Mouse (Mus musculus): ENCODE results near the gene Rps11. TPM values are rescaled to one million over a fixed set of nuclear protein-coding genes. Genes with fewer than 3 reads are reported as not detected.
"Not testable (repeated sequence)": the region's sequence is repeated elsewhere in the genome, so short reads cannot be mapped to it uniquely, and the experiment has no call there.

Gene Rps11
- polyA plus RNA-seq, 1 experiment: 500 TPM

DNA sequence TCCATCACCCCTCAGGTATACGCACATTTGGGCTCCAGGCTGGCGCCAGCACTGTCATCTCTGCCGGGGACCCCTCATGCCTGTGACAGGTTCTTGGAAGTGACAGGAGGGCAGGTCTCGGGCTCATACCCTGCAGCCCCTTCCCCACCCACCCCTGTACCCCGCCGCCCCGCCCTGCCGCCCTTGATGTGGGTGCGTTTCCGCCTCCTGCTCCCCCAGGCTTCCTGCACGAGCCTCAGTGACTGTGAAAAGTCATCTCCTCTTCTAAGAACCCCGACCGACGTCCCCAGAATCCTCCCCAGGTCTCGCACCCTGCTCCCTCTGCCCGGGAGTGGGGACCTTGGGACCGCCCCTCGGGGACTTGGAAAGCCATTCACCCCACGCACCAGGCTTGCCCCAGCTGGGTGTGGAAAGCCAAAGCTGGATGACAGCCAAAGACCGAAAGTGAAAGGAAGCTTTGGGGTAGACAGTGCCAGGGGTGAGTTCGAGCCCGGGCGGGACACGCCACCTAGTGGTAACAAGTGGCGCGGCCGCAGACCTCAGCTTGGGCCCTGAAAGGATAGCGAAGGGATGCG lies 11.8 kb upstream of the Rps11 start, which contains the start of the genes Gm45713 and Flt3l:
Gm45713 (minus strand) TSS at position 239 of the 575 bp plus-strand sequence.
Flt3l (minus strand) TSS at position 440 of the 575 bp plus-strand sequence.
- DNase-seq (ENCODE audit: low read depth, low spot score): peak; percentile 95
- 2% methylated on average over 29 of the region's 29 CpGs for WGBS

DNA sequence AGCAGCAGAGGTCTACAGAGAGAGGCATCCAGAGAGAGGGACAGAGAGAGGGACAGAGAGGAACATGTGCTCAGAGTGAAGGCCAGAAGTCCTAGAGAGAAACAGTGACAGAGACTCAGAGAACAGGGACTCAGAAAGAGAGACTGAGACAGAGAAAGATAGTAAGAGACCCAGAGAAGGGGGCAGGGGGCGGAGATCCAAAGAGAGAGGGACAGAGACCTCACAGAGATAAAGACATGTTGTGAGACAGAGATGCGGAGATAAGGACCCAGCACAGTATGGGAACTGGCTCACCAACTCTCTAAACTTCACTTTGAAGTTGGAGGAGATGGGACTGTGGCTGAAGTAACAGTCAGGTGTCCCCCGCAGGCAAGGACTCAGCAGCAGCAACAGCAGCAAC lies 11.1 kb upstream of the Rps11 start:
- WGBS: 81% methylated on average over 3 of the region's 3 CpGs
- no peak for DNase-seq (ENCODE audit: low read depth, low spot score)

DNA sequence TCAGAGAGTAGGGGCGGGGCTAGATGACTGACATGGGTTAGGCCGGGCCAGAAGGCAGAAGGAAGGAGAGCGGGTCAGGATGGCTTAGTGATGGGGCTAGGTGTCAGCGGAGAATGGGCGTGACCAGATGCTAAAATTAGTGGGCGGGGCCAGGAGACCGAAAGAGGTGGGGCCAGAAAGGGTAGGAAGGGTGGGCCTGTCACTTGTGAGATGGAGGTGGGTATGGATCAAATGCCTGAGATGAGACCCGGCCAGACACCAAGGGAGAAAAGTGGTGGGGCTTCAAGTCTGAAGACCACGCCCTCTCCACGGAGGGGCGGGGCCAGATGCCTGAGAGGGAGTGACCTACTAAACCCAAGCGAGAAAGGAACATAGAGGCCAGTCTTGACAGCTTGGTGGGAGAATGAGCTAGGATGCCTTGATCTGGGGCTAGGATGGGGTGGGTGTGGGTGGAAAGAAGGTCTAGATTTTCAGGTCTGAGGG lies 10.3 kb upstream of the Rps11 start:
- no peak for DNase-seq (ENCODE audit: low read depth, low spot score)
- 25% methylated on average over 12 of the region's 12 CpGs for WGBS

DNA sequence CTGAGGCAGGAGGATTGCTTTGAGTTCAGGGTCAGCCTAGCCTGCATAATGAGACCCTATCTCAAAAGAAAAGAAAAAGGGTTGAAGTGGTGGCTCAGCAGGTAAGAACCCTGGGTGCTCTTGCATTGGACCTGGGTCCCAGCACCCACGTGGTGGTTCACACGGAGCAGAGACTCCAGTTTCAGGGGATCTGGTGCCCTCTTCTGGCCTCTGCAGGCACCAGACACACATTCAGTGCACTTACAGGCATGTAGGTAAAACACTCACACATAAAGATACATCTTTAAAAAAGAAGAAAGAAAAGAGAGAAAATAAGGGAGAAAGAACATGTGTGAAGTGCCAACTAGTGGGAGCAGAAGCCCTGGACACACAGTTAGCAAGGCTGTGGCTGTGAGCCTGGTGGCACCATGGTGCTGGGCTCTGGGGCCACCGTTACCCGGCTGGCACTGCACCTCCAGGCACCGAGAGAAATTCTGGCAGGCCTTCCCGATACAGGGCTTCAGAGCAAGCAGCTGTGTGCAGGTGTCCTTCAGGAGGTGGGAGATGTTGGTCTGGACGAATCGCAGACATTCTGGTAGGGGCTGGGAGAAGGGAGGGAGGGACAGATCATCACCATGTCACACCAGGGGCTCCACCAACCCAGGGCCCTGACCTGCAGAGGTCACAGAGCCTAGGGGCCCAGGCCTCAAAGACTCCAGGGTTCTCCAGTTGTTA lies 9.4 kb upstream of the Rps11 start:
- DNase-seq (ENCODE audit: low read depth, low spot score): no peak
- WGBS: 79% methylated on average over 8 of the region's 8 CpGs

DNA sequence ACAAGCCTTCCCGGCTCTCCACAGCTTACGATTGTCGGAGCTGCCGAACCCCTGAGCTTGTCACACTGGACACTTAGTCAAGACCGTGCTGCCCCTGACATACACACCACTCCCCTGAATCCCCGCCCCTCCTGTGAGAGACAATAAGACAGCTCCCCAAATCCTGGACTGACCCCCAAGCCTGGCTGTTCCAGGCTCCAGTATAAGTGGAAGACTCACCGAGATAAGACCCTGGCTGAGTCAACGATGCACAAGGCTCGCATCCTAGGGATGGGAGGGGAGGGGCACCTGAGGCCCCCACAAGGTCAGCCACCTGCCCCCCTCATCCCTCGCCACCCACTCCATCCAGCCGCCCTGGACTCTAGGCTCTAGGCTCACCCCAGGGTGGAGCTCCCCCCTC lies 7.6 kb upstream of the Rps11 start:
- DNase-seq (ENCODE audit: low read depth, low spot score): no peak
- WGBS: 92% methylated on average over 11 of the region's 11 CpGs

DNA sequence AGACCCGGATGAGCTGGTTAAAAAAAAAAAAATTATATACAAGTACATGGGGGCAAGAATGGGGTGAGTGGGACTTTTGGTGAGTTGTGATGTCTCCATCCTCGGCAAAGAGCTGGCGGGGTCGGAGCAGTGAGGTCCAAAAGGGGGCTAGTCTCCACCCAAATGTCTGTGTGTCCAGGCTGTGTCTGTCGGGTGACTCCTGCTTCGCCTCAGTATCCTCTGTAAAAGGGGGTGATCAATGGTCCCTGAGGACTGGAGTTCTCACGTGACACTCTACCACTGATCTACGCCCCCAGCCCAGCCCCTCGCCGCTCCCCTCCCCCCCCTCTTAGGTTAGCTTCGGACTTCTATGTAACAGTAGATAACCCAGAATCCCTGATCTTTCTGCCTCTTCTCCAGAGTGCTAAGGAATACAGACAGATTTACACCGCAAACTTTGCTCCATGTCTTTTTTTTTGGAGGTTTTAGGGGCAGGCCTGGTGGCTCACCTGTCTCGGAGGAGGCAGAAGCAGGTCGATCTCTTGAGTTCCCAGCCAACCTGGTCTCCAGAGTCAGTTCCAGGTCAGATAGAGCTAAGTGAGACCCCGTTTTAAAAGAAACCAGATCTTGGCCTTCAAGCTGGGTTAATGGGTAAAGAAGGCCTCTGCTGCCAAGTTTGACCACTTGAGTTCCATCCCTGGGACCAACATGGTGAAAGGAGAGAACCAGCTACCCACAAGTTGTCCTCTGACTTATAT lies 5.7 kb upstream of the Rps11 start:
- 72% methylated on average over 15 of the region's 15 CpGs for WGBS
- no peak for DNase-seq (ENCODE audit: low read depth, low spot score)

DNA sequence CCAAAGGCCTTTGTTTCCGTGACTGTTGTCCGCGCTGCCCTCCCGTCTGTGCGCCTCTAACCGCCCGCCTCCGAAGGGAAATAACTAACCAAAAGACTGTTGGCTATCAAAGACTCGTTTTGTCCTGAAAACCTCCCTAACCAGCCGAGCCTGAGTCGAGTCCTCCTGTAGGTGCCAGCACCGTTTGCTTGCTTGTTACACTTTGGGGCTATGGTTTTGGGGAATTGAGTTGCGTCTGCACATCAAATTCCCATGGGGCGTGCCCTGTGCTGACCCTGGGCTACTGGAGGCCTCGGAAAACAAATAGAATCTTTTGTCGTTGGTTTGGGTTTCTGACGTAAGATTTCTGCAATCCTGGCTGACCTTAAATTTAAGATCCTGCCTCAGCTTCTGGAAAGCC lies 5.1 kb upstream of the Rps11 start:
- no peak for DNase-seq (ENCODE audit: low read depth, low spot score)
- 2% methylated on average over 17 of the region's 17 CpGs for WGBS

DNA sequence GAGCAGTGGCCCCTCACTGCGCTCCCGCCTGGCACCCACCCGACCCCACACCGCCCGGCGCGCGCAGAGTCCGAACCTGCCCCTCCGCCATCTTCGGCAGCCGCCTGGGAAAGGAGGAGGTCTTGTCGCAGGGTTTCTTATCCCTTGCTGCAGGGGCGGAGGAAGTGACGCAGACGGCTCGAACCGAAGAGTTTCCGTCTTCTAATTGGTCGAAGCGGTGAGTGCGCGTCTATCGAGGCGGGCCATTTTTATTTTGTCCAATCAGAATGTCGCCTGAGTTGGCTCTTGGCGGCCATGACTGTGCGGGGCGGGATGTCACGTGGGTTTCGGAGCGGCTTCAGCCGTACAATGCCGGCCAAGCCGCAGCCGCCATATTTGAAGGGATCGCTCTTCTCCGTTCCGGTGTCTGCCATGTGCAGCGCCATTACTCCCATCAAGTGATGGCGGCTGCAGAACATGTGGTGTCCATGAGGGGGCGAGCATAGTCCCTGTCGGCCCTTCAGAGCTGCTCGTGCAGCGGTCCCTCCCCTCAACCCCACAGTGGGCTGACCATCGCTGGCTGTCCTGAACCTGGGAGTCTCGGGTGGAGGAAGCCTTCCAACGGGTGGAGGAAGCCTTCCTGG lies 4.5 kb upstream of the Rps11 start, which contains the start of gene Rpl13a:
Rpl13a (minus strand) TSS at position 138 of the 623 bp plus-strand sequence.
- WGBS: under 1% methylated on average over 48 of the region's 48 CpGs
- peak; percentile 98 for DNase-seq (ENCODE audit: low read depth, low spot score)

DNA sequence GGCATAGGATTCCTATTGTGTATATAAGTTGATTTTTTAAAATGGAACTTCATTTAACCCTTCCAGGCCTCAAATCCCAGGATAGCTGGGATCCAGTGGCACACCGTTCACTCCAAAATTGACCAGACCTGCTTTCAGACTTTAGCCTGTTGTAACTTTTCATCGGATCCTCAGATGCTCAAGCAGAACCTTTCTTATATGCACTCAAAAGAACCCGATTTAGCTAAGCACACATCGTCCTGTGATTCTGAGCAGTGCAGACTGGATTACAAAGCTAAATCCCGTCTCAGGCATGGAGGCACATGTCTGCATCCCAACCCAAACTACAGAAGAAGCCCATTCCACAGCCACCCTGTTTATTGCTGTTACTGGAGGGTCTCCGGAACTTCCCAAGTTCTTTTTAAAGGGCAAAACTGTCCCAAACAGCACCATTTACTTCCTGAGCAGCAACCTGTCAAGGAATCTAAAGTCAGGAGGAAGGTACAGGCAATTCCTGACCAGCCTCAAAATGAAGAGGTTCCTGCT lies 3.5 kb upstream of the Rps11 start:
- under 1% methylated on average over 6 of the region's 6 CpGs for WGBS

DNA sequence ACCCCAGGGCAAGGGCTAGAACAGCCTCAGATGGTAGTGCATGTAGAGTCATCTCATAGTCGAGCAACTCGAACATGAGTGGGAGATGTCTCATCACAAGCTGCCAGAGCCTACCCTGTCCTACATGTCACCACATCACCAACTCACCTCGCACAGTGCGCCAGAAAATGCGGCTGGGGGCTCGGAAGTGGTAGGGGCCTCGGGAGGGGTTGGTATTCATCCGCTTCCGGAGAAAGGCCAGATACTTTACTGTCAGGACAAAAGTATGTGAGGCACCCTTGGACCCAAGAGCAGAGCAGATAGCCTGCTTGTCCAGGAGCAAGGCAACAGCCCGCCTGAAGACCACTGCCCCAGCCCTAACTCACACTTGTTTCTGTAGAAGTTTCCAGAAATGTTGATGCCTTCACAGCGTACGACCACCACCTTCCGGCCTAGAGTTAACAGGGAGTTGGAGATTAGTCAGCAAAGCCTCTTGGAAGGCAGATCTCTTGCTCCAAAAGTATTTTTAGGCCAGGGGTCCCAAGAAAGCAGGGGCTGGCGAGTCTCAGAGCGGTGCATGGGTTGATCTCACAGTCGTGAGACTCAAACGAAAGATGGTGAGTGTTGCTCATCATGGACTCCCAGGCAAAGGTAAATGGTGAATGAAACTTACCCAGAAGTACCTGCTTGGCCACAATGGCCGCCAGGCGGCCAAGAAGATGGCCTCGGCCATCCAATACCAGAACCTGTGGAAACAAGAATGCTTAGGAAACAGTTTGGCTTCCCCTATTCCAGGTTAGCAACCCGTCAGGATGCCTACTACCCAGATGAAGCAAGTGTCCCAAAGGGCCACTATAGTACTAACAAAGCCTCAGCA lies 2.8 kb upstream of the Rps11 start:
- 24% methylated on average over 21 of the region's 21 CpGs for WGBS
- DNase-seq (ENCODE audit: low read depth, low spot score): no peak

More for the DNA sequence above, 3.5 kb upstream of the Rps11 start:
- DNase-seq (ENCODE audit: low read depth, low spot score): no peak

DNA sequence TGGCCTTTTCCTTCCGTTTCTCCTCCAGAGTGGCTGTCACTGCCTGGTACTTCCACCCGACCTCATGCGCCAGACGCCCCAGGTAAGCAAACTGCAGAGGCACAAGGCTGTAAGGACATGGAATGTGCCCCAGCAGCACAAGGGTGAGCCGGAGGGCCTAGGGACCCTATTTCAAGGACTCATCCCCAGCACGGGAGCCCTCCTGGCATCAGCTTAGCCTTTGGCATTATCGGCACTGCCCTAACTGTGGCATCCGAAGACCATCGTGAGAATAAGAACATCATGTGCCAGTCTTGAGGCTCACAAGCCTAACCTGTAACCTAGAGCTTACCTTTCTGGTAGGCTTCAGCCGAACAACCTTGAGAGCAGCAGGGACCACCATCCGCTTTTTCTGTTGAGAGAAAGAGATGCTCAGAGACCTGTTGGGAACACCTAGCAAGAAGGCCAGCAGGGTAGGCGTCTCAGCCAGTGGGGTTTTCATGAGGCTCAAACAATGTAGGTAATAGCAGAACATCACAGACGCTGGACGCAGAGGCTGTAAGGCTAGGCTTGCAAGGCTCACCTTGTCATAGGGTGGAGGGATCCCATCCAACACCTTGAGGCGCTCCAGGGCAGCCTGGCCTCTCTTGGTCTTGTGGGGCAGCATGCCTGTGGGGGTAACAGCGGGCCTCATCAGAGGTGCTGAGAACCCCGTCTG lies 2.1 kb upstream of the Rps11 start:
- 63% methylated on average over 17 of the region's 17 CpGs for WGBS
- no peak for DNase-seq (ENCODE audit: low read depth, low spot score)

DNA sequence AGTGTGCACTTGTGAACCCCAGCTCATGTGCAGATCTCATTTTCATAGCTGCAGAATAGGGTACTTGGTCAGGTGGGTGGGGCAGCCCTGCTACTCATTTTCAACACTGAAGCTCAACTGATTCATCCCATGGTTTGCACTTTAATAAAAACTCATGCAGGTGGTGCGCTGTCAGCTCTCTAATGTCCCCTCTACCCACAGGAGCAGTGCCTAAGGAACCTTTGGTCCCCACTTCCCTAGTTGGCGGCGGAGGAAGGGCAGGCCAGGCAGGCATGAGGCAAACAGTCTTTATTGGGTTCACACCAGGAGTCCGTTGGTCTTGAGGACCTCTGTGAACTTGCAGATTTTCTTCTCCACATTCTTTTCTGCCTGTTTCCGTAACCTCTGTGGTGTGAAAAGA lies 1.4 kb upstream of the Rps11 start:
- 58% methylated on average over 5 of the region's 5 CpGs for WGBS
- DNase-seq (ENCODE audit: low read depth, low spot score): not testable (repeated sequence)

DNA sequence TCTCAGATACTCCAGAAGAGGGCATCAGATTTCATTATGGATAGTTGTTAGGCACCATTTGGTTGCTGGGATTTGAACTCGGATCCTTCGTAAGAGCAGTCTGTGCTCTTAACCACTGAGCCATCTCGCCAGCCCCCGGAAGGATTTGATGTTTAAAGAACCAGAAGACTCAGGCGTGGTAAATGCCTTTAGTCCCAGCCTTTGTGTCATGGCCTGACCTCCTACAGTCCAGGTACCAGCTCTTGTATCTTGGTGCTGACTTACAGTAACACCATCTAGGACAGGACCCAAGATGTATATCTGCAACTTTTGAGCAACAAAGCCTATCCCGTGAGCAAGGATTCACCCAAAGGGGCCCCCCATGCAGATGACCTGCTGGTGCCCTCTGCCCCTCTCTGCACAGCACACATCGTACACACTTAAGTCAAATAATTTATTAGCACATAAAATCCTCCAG lies 933 bp upstream of the Rps11 start:
- 42% methylated on average over 7 of the region's 7 CpGs for WGBS
- no peak for DNase-seq (ENCODE audit: low read depth, low spot score)

DNA sequence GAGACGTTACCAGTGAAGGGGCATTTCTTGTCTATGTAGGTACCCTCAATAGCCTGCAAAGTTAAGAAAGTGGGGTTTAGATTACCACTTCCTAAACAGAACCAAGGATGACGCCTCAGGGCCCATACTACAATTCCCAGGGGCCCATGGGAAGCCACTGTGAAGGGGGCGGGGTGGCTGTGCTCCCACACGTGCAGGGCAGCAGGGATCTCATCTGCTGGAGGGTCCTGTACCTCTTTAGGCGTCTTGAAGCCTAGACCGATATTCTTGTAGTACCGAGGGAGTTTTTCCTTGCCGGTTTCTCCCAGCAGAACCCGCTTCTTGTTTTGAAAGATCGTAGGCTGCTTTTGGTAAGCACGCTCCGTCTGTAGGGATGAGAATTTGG lies 1.1 kb downstream of the Rps11 start:
- 7% methylated on average over 12 of the region's 12 CpGs for WGBS
- no peak for DNase-seq (ENCODE audit: low read depth, low spot score)

DNA sequence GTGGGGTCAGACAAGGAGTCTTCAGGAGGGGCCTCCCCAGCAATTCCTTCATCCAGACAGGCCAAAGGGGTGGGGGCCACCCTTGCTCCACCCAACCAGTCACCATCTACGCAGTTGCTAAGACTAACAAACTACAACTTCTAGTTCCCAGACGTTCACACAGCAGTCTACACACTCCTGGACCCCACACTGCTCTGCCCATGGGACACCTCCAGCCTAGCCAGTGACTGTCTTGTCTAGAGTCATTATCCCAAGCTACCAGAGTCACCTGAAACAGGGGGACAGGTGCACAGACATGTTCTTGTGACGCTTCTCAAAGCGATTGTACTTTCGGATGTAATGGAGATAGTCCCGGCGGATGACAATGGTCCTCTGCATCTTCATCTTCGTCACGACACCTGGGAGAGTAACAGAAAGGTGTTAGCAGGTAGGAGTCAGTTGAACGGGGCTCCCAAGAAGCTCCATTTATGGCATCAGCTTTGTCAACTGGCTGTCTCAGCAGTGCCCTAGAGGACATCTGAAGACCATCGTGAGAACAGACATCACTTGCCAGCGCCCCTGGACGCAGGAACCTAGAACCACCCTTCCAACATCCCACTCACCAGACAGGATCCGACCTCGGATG lies 1.6 kb downstream of the Rps11 start:
- 55% methylated on average over 15 of the region's 15 CpGs for WGBS
- no peak for DNase-seq (ENCODE audit: low read depth, low spot score)

DNA sequence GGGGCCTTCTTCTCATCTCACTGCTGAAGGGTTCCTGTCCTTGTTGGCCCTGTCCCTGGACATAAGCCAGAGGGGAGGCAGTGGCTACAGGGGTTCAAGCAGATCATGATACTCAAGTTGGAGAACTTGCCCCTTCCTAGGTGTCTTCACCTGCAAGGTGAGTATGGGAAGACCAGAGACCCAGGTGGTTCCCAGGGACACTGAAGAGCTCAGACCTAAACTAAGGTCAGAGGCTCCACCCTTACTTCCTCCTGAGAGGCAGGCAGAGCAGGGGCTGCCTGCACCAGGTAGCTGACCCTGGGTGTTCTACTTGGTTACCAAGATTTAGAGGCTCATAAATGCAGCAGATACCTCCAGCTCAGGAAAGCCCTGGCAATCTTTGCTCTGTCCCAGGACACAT lies 2.3 kb downstream of the Rps11 start:
- no peak for DNase-seq (ENCODE audit: low read depth, low spot score)

DNA sequence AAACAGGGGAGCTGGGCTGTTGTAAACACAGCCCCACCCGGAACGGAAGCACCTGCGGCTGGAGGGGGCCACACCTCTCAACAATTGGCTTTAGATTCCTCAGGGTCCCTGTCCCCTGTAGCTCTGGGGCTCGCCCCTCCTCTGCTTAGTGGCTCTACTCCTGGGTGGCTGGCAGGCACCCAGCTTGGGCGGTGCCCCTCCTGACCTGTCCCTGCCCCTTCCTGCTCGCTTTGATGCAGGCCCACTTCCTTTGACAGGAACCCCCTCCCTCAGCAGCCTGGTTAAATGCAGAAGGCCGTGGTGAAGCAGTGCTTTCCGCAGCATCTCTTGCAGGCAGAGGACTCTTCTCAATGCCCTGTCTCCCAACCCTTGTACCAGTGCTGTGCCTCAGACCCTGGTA lies 2.8 kb downstream of the Rps11 start:
- no peak for DNase-seq (ENCODE audit: low read depth, low spot score)
- WGBS: 14% methylated on average over 8 of the region's 8 CpGs

Data from large intestine, adult 2 months (tissue).